Mouse (Mus musculus): ENCODE data around the gene Ranbp17. TPM values are rescaled to one million over a fixed set of nuclear protein-coding genes. Genes with fewer than 3 reads are reported as not detected.

Ranbp17 gene
- total and polyA plus RNA-seq, 3 experiments = 0.09 TPM; not detected in 2

DNA sequence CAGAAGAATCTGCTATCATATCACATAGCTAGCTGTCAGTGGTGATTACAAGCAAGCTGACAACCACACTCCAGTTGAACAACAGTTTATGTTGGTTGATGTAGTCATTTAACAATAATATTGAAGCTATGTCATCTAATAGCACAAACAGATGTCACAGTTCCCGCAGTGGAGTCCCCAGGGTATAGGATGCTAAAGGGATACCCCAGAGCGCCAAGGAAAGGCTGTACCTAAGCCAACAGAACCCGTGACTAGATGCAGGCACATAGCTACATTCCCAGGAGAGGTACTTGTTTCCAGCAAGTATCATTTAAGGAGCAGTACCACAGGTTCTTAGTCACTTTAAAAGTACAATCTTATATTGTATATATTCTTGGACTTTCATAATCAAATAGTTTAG, 119.5 kb downstream of the Ranbp17 start:
- no peaks in the 10 kb centered on the region for H3K9me3 ChIP-seq (replicated peaks; ENCODE audit: low read length)
- no peaks in the 10 kb centered on the region for H3K4me1 ChIP-seq (ENCODE audit: control insufficient read depth in 1 of 2, insufficient read depth in 2 of 2)
- dilution Hi-C loops (cut with MboI; ENCODE audit: extremely low pct_ligation_motif_present, extremely low pct_unique_long_range_greater_than_20kb, low sequenced_read_pairs) (no loop called here), in situ Hi-C loops (cut with MboI; ENCODE audit: low pct_ligation_motif_present, low pct_unique_long_range_greater_than_20kb, low sequenced_read_pairs) (no loop called here)
- TF ChIP-seq RCOR1 (conservative IDR thresholded peaks at IDR 0.05; ENCODE audit: low read depth, low read length) (no peak), PAX5 (IDR thresholded peaks at IDR 0.05; ENCODE audit: low read length) (no peak), ZNF384 (IDR thresholded peaks at IDR 0.05; ENCODE audit: low read depth, low read length) (no peak), JUND (conservative IDR thresholded peaks at IDR 0.05; ENCODE audit: low read depth, low read length) (no peak), RAD21 (IDR thresholded peaks at IDR 0.05; ENCODE audit: low read depth, low read length) (no peak), CTCF (conservative IDR thresholded peaks at IDR 0.05 in 1 of 2, IDR thresholded peaks at IDR 0.05 in 1 of 2; ENCODE audit: low read depth in 2 of 2, low read length in 2 of 2) (no peak), EP300 (IDR thresholded peaks at IDR 0.05; ENCODE audit: low read length) (no peak), USF2 (conservative IDR thresholded peaks at IDR 0.05; ENCODE audit: low read depth, low read length) (no peak)
- H3K4me2 ChIP-seq (ENCODE audit: insufficient read depth, low read depth, poor library complexity, severe bottlenecking) = no peak overlapping the region
- DNase-seq (ENCODE audit: extremely low read depth) = no peak
- H3K27me3 ChIP-seq (replicated peaks) = no peaks in the 10 kb centered on the region
- H3K9ac ChIP-seq (ENCODE audit: insufficient read depth, low read depth) = no peak overlapping the region
- no peaks in the 10 kb centered on the region for H3K79me2 ChIP-seq (replicated peaks; ENCODE audit: control insufficient read depth, extremely low read depth, insufficient read depth, poor library complexity, severe bottlenecking)
- H3K4me3 ChIP-seq (replicated peaks in 1 of 3; ENCODE audit: low read depth in 2 of 3, low read length in 2 of 3, poor library complexity in 1 of 3) = no peak overlapping the region
- H3K36me3 ChIP-seq (replicated peaks in 1 of 2; ENCODE audit: control insufficient read depth in 1 of 2, insufficient read depth in 1 of 2, low read length in 1 of 2) = no peaks in the 10 kb centered on the region
- no peak overlapping the region for H3K27ac ChIP-seq (ENCODE audit: insufficient read depth, low read depth)

DNA sequence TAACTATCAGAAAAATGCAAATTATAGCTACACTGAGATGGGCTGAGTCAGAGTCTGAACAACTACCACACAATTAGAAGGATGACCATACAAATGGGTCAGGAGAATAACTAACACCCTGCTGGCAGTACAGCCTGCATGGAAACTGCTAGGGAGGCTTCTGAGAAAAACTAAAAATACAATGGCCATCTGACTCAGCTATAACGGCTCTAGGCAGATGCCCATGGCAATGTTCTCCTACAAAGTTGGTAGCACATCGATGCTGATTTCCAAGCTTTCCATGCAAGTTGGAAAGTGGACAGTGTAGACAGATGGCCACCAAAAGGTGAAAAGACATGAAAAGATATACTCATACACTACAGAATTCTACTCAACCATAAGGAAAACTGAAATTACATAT, 124.9 kb downstream of the Ranbp17 start:
- Histone ChIP-seq H3K9me3 (replicated peaks; ENCODE audit: low read length) (no peaks in the 10 kb centered on the region), H3K27me3 (replicated peaks) (no peaks in the 10 kb centered on the region), H3K79me2 (replicated peaks; ENCODE audit: control insufficient read depth, extremely low read depth, insufficient read depth, poor library complexity, severe bottlenecking) (no peaks in the 10 kb centered on the region), H3K4me3 (replicated peaks in 1 of 3; ENCODE audit: low read depth in 2 of 3, low read length in 2 of 3, poor library complexity in 1 of 3) (no peak overlapping the region), H3K36me3 (replicated peaks in 1 of 2; ENCODE audit: control insufficient read depth in 1 of 2, insufficient read depth in 1 of 2, low read length in 1 of 2) (no peaks in the 10 kb centered on the region), H3K4me2 (ENCODE audit: insufficient read depth, low read depth, poor library complexity, severe bottlenecking) (no peak overlapping the region), H3K4me1 (ENCODE audit: control insufficient read depth in 1 of 2, insufficient read depth in 2 of 2) (no peaks in the 10 kb centered on the region), H3K9ac (ENCODE audit: insufficient read depth, low read depth) (no peak overlapping the region), H3K27ac (ENCODE audit: insufficient read depth, low read depth) (no peak overlapping the region)
- dilution Hi-C loops (cut with MboI; ENCODE audit: extremely low pct_ligation_motif_present, extremely low pct_unique_long_range_greater_than_20kb, low sequenced_read_pairs) (no loop called here), in situ Hi-C loops (cut with MboI; ENCODE audit: low pct_ligation_motif_present, low pct_unique_long_range_greater_than_20kb, low sequenced_read_pairs) (no loop called here)
- no peak for DNase-seq (ENCODE audit: extremely low read depth)
- TF ChIP-seq HCFC1 (IDR thresholded peaks at IDR 0.05; ENCODE audit: low read depth, low read length) (no peak), MXI1 (IDR thresholded peaks at IDR 0.05; ENCODE audit: low read depth, low read length) (no peak), UBTF (IDR thresholded peaks at IDR 0.05; ENCODE audit: low read depth, low read length) (no peak), RAD21 (IDR thresholded peaks at IDR 0.05; ENCODE audit: low read depth, low read length) (no peak), SIN3A (IDR thresholded peaks at IDR 0.05; ENCODE audit: low read length) (no peak), ZMIZ1 (IDR thresholded peaks at IDR 0.05; ENCODE audit: low read depth, low read length) (no peak), CHD2 (IDR thresholded peaks at IDR 0.05; ENCODE audit: low read length) (no peak), IRF4 (IDR thresholded peaks at IDR 0.05; ENCODE audit: low read depth, low read length) (no peak), MYC (IDR thresholded peaks at IDR 0.05; ENCODE audit: low read depth, low read length) (no peak), CHD1 (IDR thresholded peaks at IDR 0.05; ENCODE audit: low read depth, low read length) (no peak), MEF2A (IDR thresholded peaks at IDR 0.05; ENCODE audit: borderline replicate concordance, low read depth, low read length) (no peak), NELFE (IDR thresholded peaks at IDR 0.05; ENCODE audit: low read depth, low read length) (no peak), CTCF (conservative IDR thresholded peaks at IDR 0.05 in 1 of 2, IDR thresholded peaks at IDR 0.05 in 1 of 2; ENCODE audit: low read depth in 2 of 2, low read length in 2 of 2) (no peak)
